Mouse (Mus musculus) adrenal gland, postnatal 25 days (tissue): Measurements from ENCODE around the gene Hrh3. TPM values are rescaled to one million over a fixed set of nuclear protein-coding genes. Genes with fewer than 3 reads are reported as not detected.

Experiments
- DNase-seq: peaks from one replicate; pipeline ENCODE4 v3.0.0; 2021; ENCODE audit warnings: mixed read lengths
- long read RNA-seq: library from polyadenylated mRNA; stranded (forward); transcript quantifications from one replicate; pipeline ENCODE4 v2.0.0, GENCODE M21; 2021
- total RNA-seq: library from RNA; stranded (reverse); gene quantifications from 2 replicates; pipeline ENCODE4 v1.2.3, GENCODE M21; 2021

The Hrh3 gene
- total RNA-seq = 0.49 TPM in 1 of 2 replicates, not detected in the other
- long read RNA-seq = 0 reads

DNA sequence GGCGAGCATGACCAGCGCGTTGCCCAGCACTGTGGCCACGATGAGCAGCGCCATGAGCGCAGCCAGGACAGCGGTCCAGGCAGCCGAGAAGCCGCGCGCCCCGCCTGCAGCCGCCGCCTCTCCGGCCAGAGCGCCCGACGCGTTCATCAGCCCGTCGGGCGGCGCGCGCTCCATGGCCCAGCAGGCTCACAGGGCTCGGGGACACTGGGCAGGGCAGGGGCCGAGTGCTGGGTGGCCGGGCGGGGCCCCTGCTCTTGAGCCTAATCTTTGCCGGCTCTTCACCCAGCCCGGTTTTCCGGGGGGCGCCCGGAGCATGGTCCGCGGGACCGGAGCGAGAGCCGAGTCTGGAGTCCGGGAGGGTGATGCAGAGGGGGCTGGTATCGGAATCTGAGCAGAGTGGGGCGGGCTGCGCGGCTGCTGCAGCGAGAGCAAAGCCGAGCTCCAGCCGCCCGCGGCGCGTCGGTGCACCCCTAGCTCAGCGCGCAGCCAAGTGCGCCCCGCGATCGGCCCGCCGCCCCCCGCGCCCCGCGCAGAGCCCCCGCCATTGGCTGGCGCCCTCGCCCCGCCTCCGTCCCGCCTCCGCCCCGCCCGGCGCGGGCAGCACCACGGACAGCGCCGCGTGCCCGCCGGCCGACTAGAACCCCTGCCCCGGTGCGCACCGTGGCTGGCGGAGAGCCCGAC is at the start of gene Hrh3:
TSS of gene Hrh3 (minus strand) at position 511 of the 681 bp plus-strand sequence.
- DNase-seq = peak; percentile 92

DNA sequence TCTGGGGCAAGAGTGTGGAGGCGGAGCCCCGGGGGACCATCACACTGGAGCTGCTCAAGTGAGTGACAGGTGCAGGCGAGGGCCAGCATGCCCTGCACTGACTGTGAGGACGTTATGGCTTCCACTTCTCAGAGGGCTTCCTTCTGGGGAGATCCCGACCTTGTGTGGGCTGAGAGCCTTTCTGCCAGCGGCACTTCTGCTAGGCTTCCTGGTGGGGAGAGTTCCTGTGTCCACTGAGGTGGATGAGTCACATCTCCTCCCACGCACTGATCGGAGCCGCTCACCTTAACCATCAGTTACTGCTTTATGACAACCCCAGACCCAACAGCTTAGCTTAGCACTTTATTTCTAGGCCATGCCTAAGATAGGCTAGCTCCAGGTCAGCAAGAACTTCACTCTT is 44.3 kb upstream of the Hrh3 start:
- no peak for DNase-seq

DNA sequence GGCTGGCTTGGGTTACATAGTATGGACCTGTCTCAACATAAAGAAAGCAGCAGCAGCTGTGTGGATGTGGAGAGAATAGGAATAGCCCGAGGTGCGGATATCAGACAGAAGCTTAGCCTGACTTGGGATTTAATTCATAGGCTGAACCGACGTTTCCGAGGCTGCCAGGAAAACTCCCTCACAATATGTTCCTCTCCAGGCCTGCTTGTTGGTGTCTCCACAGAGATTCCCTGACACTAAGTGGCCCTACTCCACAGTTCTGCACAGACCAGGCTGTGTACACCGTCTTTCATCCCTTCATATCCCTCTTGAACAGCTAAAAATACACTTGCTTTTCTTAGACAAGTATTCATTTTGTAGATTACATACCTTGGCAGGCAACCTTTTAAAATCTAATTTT is 43.1 kb upstream of the Hrh3 start:
- no peak for DNase-seq

DNA sequence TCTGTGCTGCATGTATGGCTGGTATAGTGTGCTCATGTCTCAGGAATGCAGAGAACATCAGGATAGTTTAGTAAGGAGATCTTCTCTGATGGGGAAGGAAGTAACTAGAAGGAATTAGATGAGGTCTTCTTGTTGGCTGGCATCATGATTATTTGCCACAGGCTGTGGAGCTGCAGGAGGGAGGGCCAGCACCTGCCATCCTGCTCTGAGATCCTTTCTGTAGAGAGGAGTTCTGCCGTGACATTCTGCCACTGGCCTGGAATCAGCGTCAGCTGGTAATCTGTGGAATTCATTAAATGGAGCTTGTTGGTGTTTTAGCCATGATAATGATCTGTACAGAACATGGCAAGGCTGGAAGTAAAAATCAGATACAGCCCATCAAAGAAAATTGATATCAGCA is 41.8 kb upstream of the Hrh3 start:
- no peak for DNase-seq

DNA sequence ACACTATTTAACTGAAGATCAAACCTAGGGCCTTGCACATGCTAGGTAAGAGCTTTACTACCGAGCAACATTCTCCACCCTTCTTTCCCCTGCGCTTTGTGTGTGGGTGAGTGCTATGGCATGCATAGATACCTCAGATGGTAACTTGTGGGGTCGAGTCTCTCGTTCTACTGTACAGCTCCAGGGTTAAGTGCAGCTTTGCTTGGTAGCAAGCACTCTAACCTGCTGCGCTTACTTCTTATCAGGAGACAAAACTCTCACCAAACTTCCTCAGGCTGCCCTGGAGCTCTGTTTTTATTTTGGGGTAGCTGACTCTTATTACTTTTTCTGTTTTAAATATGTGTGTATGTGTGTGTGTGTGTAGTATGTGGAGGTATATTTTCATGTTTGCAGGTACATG is 31.1 kb upstream of the Hrh3 start:
- no peak for DNase-seq

DNA sequence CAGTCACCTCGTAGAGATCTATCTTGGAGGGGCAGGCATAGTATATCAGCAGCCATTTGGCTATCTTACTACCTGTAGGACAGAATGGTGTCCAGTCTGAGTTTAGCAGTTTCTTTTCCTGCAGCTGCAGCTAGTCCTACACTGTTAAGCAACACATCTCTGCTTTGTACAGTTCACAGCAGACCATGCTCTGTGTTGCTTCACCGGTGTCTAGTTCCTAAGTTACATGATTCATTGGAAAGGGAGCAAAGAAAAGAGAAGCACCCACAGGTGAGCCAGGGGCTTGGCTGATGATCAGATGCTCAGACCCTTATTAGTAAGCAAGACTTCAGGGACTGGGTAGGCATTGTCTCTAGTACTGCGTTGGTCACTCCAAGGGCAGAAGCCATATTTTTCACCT is 29.6 kb upstream of the Hrh3 start:
- no peak for DNase-seq

DNA sequence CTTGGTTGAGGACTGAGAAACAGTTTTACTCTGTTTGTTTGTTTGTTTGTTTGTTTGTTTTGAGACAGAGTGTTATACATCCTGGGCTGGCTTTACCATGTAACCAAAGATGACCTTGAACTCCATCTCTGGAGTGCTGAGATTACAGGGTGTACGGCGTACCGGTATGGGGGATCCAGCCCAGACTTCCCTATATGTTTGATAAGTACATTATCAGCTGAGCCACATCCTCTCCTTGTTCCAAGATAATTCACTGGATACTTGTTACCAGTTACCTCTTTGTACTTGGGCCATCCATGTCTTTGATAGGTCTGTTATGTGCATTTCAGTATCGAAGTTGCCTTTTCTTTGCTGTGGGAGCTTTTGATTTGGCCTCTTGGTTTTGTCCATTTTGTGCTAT is 28.9 kb upstream of the Hrh3 start:
- DNase-seq = no peak

DNA sequence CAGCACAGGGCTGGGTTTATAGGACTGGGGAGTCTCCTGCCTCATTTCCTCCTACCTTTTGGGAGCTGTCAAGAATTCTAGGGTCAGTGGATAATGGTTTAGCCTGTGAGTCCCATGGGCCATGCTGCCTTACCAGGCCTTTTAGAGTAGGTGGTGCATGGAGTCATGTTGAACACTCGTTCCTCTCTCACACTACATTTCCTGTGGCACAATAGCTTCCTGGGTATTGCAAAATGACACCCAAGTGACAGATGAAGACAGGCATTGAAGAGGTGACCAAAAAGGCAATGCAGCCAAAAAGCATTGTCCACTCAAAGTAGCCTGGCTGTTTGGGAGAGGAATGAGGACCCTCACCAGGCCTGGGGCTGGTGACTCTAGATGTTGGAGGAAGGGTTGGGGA is 23.4 kb upstream of the Hrh3 start:
- DNase-seq = no peak

DNA sequence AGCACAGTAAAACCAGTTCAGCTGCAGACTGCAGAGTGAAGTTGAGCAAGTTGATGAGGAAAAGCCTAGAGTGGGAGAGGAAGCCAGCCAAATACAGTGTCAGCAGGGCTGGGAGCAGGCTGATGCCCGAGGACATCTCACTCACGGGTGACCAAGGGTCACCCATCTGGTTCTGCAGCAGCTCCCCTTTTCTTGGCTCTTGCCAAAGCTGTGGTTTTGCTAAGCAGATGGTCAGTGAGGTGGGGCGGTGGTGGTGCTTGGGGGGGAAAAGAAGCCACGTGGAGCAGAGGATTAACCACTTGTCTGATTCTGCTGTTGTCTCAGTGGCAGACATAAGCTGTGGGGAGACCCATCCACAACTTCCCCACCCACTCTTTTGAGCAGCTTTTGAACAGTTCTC is 21.9 kb upstream of the Hrh3 start:
- peak; percentile 34 for DNase-seq

DNA sequence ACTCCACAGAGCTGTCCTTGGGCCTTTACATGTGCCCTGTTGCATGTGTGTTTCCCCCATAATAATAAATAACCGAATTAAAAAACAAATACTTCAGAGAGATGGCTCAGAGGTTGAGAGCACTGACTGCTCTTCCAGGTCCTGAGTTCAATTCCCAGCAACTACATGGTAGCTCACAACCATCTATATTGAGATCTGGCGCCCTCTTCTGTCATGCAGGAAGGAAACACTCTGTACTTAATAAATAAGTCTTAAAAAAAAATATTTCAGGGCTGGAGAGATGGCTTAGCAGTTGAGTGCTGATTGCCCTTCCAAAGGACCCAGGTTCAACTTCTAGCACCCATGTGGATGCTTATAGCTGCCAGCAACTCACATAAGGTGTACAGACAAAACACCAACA is 19.9 kb upstream of the Hrh3 start:
- no peak for DNase-seq

DNA sequence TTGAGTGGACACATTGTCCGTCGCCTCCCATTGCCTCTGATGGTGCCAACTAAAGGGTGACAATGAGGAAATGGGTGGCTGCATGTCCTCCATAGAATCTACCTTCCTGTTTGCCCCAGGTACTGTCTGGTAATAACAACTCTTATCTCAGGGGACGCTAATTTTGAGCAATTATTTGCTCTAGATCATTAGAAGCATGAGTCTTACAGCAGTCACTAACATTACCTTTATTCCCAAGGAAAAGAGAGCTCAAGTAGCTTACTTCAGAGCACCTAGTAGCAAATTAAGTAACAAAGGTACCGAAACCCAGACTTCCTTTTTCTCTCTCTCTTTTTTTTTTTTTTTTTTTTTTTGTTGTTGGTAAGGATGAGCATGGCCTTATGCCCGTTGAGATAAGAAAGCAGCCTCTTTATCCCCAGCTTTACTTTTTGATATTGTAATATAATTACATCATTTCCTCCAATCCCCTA is 16.0 kb upstream of the Hrh3 start:
- no peak for DNase-seq

DNA sequence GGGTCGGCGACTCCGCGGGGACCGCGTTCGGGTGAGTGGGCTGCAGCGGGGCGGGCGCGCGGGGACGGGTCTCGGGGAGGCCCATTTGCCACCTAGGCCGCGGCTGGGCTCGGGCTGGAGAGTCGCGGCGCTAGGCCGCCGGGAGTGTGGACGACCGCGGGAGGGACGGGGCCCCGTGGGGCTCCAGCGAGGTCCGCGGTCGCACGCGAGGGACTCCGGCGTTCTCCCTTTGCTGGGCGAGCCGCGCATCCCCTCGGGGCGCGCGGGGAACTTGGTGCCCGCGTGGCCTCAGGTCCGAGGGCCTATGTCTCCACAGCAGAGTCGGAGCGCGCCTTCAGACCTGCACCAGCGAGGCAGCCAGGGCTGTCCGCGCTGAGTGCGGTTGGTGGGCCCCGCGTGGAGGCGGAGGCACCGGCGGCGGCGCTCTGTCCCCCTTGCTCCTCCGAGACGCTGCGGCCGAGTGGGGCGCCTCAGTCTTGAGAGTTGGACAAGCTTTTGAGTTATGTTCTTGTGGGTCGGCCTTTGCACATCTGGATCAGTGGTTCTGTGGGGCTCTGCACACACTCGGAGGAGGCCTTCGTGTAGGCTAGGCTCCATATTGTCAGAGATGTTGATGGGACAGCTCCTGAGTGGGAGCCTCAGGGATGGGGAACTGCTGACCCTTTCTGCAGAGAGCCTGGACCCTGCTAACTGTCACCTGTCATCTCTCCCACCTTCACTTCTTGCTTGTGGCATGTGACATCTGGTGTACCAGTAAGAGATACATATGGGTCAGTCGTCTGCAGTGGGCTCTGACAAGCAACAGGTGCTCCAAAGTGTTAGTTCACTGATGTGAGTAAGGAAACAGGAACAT is 15.4 kb upstream of the Hrh3 start:
- DNase-seq = no peak

DNA sequence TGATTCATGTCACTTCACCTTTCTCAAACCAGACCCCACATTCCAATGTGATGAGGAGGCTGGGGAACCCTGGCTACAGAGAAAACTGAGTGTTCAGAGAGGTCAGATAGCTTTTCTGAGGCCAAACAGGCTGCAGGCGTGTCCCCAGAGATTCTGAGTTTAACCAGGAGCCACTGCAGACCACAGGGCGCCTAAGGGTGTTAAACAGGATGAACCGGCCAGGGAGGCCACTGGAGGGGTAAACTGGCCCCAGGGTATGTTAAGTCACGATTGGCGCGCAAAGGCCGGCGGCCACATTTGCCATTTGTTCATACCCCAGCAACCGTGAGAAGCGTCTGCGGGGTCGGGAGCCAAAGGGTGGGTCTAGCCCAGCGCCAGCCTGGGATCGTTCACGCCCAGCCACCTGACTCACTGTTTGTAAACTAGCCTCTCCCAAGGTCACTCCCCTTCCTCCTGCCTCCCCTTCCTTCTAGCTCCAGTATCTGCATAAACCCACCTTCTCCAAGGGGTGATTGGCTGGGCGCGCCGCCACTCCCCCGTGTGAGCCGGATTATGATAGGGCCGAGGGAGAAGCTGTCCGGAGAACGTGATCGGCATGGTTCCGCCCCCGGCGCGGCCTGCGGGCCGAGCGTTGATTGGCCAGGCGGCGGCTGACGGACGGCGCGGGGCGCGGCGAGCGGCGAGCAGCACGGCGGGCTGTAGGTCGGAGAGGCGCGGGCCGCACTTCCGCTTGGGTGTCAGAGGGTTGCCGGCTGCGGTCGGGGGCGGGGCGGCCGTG is 14.6 kb upstream of the Hrh3 start, which contains the start of gene Osbpl2:
TSS of gene Osbpl2 (plus strand) at position 646 of the 778 bp plus-strand sequence.
- DNase-seq = peak; percentile 99

DNA sequence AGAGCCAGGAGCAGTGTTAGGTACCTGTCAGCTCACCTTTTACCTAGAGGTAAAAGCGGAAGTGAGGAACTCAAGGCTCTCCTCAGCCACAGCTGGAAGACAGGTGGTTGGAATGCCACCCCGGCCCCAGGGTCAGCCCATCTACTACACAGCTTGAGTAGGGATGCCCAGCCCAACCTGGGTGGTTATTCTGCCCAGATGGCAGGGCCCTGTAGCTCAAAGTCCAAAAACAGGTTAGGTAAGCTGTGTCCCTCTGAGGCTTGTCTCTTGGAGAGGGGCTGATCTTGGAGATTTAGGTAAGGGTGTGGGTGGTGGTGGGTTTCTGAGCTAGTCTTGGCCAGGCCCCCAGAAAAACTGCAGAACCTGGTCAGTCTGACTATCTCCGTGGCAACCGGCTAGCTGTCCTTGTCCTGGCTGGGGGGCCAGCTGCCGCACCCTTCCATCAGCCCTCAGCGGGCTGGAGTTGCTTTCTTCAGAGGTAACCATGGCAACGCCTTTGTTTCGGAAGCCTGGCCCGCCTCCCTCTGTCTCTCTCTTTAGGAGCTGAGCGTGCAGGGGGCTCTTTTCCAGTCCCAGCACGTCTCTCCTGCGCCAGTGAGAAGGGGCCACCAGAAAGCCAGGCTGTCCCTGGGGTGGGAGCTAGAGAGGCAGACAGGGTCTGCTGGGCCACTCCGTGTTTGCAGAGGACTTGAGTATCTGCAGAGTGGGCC is 13.4 kb upstream of the Hrh3 start:
- no peak for DNase-seq

DNA sequence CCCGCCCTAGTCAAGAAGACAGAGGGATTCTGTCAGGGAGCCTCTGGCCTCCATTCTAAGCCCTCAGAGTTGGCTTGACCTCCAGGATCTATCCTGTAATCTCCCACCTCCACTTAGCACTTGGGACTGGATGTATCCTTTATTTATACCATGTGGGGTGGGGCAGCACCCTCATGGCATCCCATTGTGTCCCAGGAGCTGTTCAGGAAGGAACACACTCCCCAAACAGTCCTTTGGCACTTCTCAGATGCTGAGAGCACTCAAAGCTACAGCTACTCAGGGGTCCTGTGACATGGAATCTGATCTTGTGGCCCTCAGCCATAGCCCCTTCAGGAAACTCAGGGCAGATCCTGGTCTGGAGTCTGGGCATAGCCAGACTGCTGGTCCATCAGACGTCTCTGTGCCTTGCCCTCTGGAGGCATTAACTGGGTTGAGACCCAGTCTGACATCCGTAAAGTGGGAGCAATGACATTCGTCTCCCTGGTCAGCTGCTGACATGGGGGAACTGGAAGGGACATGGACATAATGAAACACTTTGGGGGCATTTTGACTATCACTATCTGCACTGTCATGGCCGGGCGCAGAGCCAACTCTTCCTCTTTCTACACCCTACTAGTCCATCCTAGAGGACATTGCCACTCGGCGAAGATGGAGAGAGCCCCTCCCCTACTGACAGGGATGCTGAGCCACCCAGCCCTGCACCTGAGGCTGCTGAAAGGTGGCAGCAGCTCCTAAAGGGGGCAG is 12.6 kb upstream of the Hrh3 start:
- no peak for DNase-seq

DNA sequence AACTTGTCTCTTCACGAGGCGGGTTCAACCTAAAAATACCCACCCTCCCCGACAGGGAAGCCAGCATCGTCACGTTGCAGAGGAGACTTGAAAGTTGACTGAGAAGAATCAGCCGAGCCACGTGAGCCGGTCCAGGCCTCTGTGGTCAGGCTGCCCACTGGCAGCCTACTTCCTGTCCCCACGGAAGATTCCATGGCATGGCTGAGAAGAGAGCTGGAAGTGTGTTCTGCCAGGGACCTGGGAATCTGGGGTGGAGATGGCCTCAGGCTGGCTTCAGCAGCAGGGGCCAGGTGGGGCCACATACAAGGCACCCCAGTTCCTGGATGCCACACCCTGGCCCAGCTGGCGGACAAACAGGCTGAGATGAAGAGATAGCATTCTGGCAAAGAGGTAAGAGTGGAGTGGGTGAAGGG is 11.8 kb upstream of the Hrh3 start:
- DNase-seq = no peak

DNA sequence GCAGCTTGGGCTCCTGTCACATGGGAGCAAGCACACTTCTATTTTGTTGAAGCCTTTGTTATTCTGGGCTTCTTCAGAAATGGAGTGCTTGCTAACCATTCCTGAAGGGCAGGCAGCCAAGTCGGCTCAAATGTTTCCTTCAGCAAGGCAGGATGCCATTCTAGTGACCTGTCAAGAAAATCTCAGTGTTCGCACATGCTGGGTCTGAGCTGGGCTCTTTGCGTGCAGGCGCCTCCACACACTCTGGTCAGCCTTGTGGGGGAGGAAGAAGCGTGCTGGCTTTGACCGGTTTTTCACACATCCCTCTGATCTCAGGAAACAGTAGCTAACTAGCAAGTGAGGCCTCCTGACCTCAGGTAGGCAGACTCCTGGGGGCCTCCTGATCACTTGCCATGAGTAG is 11.0 kb upstream of the Hrh3 start:
- DNase-seq = peak; percentile 47

DNA sequence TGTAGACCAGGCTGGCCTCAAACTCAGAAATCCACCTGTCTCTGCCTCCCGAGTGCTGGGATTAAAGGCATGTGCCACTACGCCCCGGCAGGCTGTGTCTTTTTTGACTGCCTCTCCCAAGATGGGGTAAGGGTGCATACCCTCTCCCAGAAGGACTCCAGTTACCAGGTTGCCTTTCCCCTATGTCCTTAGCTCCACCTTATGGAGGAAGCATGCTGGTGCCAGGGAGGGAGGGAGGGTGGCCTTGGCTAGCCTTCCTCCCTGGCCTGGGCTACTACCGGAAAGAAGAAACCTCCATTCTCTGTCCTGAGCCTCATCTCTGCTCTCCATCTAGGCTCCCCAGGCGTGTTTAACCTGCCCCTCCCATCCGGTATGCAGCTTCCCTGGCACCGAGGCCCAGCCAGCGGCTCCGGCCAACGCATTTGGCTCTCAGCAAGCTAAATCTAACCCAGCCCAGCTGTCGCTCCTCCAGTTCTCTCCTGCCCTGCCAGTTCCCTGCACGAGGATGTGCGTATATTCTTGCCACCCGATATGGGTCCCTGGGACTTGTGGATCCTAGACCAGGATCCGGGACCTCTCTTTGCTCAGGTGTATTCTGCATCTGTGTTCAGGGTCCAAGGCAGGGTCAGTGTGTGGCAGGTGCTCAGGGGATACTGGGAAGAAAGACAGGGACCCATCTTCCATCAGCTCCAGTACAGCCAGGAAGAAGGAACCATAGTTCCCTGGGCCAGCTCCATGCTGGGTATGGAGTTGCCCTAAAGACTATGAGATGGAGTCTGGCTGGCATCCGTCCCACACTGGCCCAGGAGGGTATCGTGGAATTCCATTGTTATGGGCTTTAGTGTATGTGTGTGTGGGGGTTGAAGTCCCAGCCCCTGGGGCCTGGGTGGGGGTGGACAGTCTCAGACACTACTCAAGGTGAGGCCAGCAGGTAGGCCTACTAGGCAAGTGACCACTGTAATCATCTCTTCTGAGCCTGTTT is 9.9 kb upstream of the Hrh3 start:
- peak; percentile 55 for DNase-seq

DNA sequence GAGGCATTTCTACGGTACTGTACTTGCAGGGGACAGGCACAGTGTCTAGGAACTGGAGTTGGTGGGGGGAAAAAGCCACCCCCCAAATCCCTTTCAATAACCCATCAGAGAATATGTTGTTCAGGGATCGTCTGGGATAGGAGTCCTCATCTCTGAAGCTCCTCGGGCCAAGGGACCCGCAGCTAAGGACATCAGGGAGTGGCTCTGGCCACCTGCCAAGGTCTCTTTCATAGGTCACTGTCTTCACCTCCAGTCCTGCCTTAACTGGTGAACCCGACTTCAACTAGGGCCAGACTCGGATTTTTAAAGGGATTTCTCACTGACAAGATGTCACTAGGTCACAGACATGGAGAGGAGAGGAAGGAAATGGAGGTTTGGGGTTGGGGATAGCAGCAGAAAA is 4.0 kb upstream of the Hrh3 start:
- no peak for DNase-seq

DNA sequence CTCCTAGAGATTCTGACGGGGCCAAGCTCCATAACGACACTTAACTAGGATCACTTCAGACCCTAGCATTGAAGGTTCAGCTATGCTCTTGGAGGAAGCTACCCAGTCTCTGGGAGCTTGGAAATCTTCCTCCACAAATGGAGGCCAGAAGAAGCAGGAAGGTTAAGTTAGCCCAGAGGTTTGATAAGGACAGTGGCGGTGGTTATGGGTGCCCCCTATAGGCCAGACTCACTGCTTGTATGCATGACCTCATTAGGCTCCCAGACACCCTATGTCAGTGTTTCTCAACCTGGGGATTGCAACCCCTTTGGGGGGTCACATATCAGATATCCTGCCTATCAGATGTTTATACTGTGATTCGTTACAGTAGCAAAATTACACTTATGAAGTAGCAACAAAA is 2.8 kb upstream of the Hrh3 start:
- no peak for DNase-seq
